Mouse (Mus musculus) stomach, embryonic 14.5 days (tissue): ENCODE measurements around the gene Msh4. TPM values are rescaled to one million over a fixed set of nuclear protein-coding genes. Genes with fewer than 3 reads are reported as not detected.
A peak's percentile ranks its signal among the peaks of the same experiment; 100 is the strongest.

Source experiments
- ATAC-seq: fragments of 200-750 bp; cut with Nextera tagmentation; 2 replicates; pipeline ENCODE4 v1.8.0; 2017; ENCODE audit warnings: low read depth, moderate TSS enrichment; ENCODE audit not compliant: insufficient number of reproducible peaks, insufficient read depth, low FRiP score
- H3K27ac ChIP-seq: fragments of 300-500 bp; sonication (generic); 2 replicates; pipeline ENCODE4 v1.5.1; 2014; ENCODE audit warnings: mild to moderate bottlenecking, low read length, moderate library complexity, mixed read lengths
- H3K27me3 ChIP-seq: fragments of 300-500 bp; sonication (generic); 2 replicates; pipeline ENCODE4 v1.6.1; 2014; ENCODE audit warnings: low read length, control low read depth, mixed read lengths; ENCODE audit not compliant: control insufficient read depth, insufficient read depth
- H3K36me3 ChIP-seq: fragments of 300-500 bp; sonication (generic); 2 replicates; pipeline ENCODE4 v1.6.1; 2014; ENCODE audit warnings: mild to moderate bottlenecking, control low read depth, low read length, moderate library complexity, mixed read lengths; ENCODE audit not compliant: control insufficient read depth, insufficient read depth
- H3K4me1 ChIP-seq: fragments of 300-500 bp; sonication (generic); 2 replicates; pipeline ENCODE4 v1.6.1; 2014; ENCODE audit warnings: low read length, control low read depth, mixed read lengths; ENCODE audit not compliant: control insufficient read depth, insufficient read depth
- H3K4me2 ChIP-seq: fragments of 300-500 bp; sonication (generic); replicated peaks from 2 replicates; pipeline ENCODE4 v1.6.1; 2014; ENCODE audit warnings: low read depth, low read length, control low read depth
- H3K4me3 ChIP-seq: fragments of 300-500 bp; sonication (generic); 2 replicates; pipeline ENCODE4 v1.5.1; 2014; ENCODE audit warnings: low read depth, low read length, control low read depth
- H3K9ac ChIP-seq: fragments of 300-500 bp; sonication (generic); replicated peaks from 2 replicates; pipeline ENCODE4 v1.6.1; 2014; ENCODE audit warnings: low read depth, mild to moderate bottlenecking, control low read depth, low read length, moderate library complexity, mixed read lengths
- H3K9me3 ChIP-seq: fragments of 300-500 bp; sonication (generic); 2 replicates; pipeline ENCODE4 v1.6.1; 2016; ENCODE audit warnings: low read depth, low read length, control low read depth; ENCODE audit not compliant: control insufficient read depth
- WGBS: fragments of 180-500 bp; shearing (Covaris S2); extraction: QIAGEN DNeasy Blood & Tissue Kit; methylation state at CpG from one replicate; pipeline ENCODE4 v1.1.7; 2014; 5-methylcytosine and 5-hydroxymethylcytosine counted together
- polyA plus RNA-seq: library from polyadenylated mRNA; unstranded; fragments of >200 nt; fragmentation: Nextera tagmentation; extraction: Ambion mirVana; gene quantifications from 2 replicates; pipeline ENCODE4 v1.2.1, GENCODE M21; 2014

Msh4 gene
- polyA plus RNA-seq, 1 experiment from 2014 or later = 0.22 TPM

DNA sequence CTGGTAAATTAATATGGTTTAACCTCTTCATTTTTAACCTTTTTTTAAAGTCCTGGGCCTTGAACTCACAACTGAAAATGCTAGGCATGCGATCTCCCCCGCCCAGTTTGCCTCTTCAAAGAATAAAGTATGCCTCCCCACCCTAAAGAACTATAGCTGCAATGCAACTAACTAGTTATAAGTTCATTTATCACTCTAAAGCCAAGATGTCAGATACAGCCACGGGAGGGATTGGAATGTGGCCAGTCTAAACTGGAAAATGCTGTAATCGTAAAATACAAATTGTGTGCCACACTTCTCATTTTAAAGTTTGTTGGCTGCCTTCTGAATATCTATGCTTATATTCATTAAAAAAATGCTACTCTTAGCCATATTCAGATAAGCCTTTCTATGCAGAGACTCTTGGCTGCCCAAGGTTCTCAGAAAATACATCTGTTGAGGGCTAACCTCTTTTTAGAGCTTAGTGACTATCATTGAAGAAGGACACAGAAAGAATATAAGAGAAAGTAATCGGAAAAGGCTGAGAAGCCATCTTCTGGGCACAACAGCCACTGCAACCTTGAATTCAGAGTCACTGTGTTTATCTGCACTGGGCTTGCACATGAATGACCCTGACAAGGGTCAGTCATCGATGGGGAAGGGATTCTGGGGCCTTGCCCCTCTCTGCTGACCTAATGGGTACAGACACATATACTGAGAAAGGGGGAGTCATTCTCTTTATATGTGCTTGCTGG lies 7.7 kb upstream of the Msh4 start:
- peaks cover 22% of the 10 kb centered on the region for H3K4me1 ChIP-seq
- H3K4me3 ChIP-seq = peak overlapping the region; percentile 89
- no peak for ATAC-seq
- peak overlapping the region; percentile 98 for H3K9ac ChIP-seq
- peaks cover 26% of the 10 kb centered on the region for H3K36me3 ChIP-seq
- no peaks in the 10 kb centered on the region for H3K9me3 ChIP-seq
- 20% methylated on average over 6 of the region's 6 CpGs for WGBS
- H3K27ac ChIP-seq = peak overlapping the region; percentile 89; the same call in 1 of the 2 replicates
- H3K4me2 ChIP-seq = peak overlapping the region; percentile 45
- H3K27me3 ChIP-seq = no peaks in the 10 kb centered on the region

DNA sequence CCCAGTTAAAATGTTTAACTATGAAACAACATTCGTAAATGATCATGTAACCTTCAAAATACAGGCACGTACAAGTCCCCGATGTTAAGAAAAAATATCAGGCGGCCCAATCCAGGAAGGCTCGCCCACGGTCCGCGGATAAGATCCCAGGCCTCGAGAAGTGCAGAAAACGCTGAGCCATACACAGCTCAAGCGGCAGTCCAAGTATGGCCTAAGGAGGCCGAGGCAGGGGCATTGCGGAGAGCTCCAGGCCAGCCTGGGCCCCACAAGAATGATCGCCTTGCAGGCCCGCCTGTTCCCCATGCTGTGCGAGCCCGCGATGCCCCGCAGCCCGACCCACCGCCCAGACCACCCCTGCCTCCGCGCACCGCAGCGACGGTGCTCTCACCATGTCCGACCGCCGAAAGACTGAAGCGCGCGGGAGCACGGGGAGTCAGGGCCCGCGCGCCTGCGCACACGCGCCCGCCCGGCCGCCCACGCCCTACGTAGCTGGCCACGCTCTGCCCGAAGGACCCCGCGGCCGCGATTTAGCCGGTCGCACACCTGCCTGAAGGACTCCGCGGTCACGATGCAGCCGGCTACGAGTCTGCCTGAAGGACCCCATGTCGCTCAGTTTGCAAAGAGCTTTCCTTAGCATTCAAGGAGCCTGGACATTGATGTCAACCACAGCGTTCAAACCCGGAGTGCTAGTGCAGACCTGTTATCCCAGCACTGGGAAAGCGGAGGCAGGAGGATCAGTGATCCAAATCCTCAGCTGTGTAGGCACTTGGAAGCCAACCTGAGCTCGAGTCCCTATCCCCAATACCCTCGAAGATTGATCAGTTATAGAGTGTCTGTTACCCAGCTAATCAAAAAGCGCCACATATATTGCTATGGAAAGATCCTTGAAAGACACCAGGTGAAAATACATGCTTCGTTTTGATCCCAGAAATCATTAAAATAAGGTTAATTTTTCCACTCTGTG lies 6.9 kb upstream of the Msh4 start, which contains the start of gene Rabggtb:
Gene Rabggtb, minus strand, starts transcription at position 464 of the 964 bp plus-strand sequence.
- ATAC-seq = peak; percentile 98
- WGBS = under 1% methylated on average over 65 of the region's 65 CpGs
- Histone ChIP-seq H3K4me3 (peak within 1 kb of the TSS; percentile 89), H3K27me3 (no peaks in the 10 kb centered on the region), H3K9ac (peak within 1 kb of the TSS; percentile 98), H3K4me2 (peak within 1 kb of the TSS; percentile 54), H3K9me3 (no peaks in the 10 kb centered on the region), H3K4me1 (peaks cover 22% of the 10 kb centered on the region), H3K36me3 (peaks cover 34% of the 10 kb centered on the region), H3K27ac (peak within 1 kb of the TSS; percentile 89)

DNA sequence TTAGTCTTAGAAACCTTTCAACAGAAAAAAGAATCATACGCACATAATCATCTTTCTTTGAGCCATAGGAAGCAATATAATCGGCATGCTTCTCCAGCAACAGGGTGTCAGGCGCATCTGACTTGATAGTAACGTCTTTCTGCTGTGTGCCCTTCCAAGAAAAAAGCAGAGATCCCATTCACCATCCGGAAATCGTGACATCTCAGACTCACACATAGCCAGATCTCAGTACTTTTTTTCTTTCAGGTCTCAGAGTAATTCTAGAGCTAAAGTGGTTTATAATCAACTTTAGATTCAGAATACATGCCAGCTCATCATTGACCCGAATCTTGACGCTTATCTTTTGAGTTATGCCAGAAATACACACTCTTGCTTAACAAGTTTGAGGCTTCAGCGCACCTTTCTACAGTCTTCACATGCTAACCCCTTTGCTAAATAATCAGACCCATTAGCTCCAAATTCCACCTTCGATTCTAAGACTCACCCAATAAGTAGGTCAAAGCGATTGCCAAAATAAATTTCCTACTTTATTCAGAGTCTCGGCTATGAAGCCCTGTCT lies 6.0 kb upstream of the Msh4 start:
- H3K27ac ChIP-seq = peak overlapping the region; percentile 78
- peaks cover 22% of the 10 kb centered on the region for H3K4me1 ChIP-seq
- 3% methylated on average over 12 of the region's 12 CpGs for WGBS
- peak overlapping the region; percentile 54 for H3K4me2 ChIP-seq
- ATAC-seq = no peak
- H3K27me3 ChIP-seq = no peaks in the 10 kb centered on the region
- peak overlapping the region; percentile 98 for H3K9ac ChIP-seq
- H3K9me3 ChIP-seq = no peaks in the 10 kb centered on the region
- H3K36me3 ChIP-seq = peaks cover 42% of the 10 kb centered on the region
- H3K4me3 ChIP-seq = peak overlapping the region; percentile 89

DNA sequence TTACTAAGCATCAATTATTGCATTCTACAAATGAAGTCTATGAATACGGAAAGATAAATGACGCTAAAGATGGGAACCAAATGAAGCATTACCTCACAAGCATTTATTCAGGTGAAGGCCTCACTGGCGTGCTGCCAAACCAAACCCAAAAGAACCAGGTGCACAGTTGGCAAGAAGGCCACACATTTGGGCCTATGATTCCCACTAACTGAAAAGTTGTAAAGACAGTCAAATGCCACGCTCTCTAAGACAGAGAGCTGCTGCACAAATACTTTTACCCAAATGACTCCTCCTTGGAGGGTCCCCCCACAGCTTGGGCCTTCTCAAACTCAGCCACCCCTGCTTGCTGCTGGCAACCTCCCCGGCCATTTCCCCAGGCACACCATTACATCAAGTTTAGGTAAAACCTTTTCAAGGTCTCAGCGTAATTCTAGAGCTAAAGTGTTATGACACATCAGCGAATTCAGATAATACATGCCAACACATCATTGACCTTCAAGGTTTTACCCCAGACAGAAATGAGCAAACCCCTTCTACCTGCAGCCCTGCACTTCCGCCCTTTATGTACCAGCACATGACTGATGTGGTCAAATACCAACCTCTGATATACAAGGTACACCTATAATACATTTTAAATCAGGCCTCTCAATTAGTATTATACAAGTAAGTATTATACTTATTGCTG lies 5.4 kb upstream of the Msh4 start:
- no peaks in the 10 kb centered on the region for H3K27me3 ChIP-seq
- peak overlapping the region; percentile 21; the same call in 1 of the 2 replicates for H3K27ac ChIP-seq
- peaks cover 49% of the 10 kb centered on the region for H3K36me3 ChIP-seq
- peaks cover 22% of the 10 kb centered on the region for H3K4me1 ChIP-seq
- peak overlapping the region; percentile 54 for H3K4me2 ChIP-seq
- ATAC-seq = no peak
- no peaks in the 10 kb centered on the region for H3K9me3 ChIP-seq
- H3K9ac ChIP-seq = peak overlapping the region; percentile 98
- 39% methylated on average over 8 of the region's 8 CpGs for WGBS
- peak overlapping the region; percentile 89 for H3K4me3 ChIP-seq

DNA sequence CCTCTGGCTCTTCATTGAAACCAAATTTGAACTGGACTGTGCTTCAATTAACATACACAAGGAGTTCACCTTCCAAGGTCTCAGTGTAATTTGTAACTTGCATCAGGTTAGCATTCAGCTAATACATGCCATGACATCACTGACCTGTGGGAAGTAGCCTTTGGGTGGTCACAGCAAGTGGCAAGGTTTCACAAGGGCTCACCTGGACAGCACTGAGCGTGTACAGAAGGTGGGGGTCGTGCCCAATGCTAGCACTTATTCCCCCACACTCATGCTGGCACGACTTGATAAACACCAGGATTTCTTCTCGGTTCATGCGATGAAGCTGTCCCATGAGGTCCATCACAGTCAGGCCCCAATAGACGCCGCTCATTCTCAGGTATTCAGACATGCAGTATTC lies 4.6 kb upstream of the Msh4 start:
- ATAC-seq = no peak
- Histone ChIP-seq H3K4me2 (peak overlapping the region; percentile 54), H3K4me3 (peak overlapping the region; percentile 89), H3K36me3 (peaks cover 57% of the 10 kb centered on the region), H3K9me3 (no peaks in the 10 kb centered on the region), H3K27ac (peak overlapping the region; percentile 21; the same call in 1 of the 2 replicates), H3K4me1 (peaks cover 22% of the 10 kb centered on the region), H3K9ac (0 out of 2 replicates have a peak overlapping the region, but pooled peaks have one; percentile 98), H3K27me3 (no peaks in the 10 kb centered on the region)
- WGBS = 69% methylated on average over 7 of the region's 7 CpGs

DNA sequence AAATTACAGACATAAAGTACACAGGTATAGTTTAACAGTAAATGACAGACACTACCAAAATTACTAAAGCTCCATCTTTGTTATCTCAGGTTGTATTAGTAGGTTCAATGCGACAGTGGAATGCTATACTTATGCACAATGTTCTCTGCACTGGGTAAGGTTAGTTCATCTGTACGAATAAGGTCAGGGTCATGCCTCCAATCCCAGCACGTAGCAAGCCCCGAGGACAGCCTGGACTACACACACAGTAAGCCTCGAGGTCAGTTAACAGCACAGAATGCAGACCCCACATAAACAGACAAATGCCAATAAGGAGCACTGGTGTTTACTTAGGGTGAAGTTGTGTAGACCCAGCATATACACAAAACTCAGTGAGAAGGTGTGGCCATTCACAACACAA lies 3.0 kb upstream of the Msh4 start:
- Histone ChIP-seq H3K36me3 (peaks cover 67% of the 10 kb centered on the region), H3K27ac (no peak overlapping the region), H3K9ac (no peak overlapping the region), H3K4me1 (peaks cover 22% of the 10 kb centered on the region), H3K9me3 (no peaks in the 10 kb centered on the region), H3K27me3 (no peaks in the 10 kb centered on the region), H3K4me2 (no peak overlapping the region), H3K4me3 (no peak overlapping the region)
- ATAC-seq = no peak
- WGBS = 69% methylated on average over 5 of the region's 5 CpGs

DNA sequence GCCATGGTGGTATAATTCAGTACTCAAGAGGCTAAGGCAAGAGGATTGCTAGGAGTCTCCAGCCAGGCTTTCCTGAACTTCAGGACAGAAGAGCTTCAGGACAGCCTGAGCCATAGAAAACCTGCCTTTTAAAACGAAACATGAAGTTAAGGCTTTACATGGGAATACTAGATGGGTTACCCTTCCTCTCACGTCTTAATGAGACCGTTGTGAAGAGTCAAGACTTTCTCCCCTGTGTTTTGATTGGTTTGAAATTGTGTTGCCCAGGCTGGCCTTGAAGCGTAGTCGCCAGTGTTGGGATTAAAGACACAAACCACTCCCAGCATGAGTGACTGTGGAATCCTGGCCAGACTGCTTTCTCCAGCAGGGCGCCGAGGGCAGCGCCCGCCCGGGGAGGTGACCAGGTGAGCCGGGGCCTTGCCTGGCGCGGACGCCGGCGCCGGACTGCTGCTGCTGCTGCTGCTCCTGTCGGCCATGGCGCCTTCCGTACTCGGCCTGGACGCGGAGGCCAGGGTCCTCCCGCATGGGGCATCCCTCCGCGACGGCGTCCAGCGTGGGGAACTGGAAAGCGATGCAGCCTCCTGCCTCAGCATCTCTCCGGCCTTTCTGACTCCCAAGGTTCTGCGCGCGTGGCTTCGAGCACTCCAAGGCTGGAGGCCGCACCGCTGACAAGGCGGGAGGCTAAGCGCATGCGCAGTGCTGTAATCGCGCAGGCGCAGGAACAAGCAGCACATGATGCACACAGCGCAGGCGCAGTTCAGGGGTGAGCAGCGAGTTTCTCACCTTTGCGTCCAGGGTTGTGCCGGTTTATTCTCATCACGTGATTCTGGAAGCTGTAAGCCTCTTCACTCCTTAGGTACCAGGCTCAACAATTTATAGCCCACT lies 445 bp downstream of the Msh4 start:
- H3K9ac ChIP-seq = no peak overlapping the region
- H3K27ac ChIP-seq = no peak overlapping the region
- no peak overlapping the region for H3K4me2 ChIP-seq
- peaks cover 63% of the 10 kb centered on the region for H3K36me3 ChIP-seq
- 83% methylated on average over 49 of the region's 49 CpGs for WGBS
- no peaks in the 10 kb centered on the region for H3K9me3 ChIP-seq
- no peak overlapping the region for H3K4me3 ChIP-seq
- H3K4me1 ChIP-seq = peaks cover 15% of the 10 kb centered on the region
- peak; percentile 33; the same call in 1 of the 2 replicates for ATAC-seq
- no peaks in the 10 kb centered on the region for H3K27me3 ChIP-seq
